Mouse (Mus musculus) central nervous system, embryonic 14 days (tissue): ENCODE data around the gene Ankrd35. TPM values are rescaled to one million over a fixed set of nuclear protein-coding genes. Genes with fewer than 3 reads are reported as not detected.

Source experiments
- polyA plus RNA-seq: library from polyadenylated mRNA; depleted of rRNA; stranded (reverse); fragments of >200 nt; gene quantifications from 2 replicates; pipeline ENCODE4 v1.2.3, GENCODE M21; 2012; rRNA removed

Ankrd35 gene
- polyA plus RNA-seq: 1.2 and 2.1 TPM in 2 replicates

DNA sequence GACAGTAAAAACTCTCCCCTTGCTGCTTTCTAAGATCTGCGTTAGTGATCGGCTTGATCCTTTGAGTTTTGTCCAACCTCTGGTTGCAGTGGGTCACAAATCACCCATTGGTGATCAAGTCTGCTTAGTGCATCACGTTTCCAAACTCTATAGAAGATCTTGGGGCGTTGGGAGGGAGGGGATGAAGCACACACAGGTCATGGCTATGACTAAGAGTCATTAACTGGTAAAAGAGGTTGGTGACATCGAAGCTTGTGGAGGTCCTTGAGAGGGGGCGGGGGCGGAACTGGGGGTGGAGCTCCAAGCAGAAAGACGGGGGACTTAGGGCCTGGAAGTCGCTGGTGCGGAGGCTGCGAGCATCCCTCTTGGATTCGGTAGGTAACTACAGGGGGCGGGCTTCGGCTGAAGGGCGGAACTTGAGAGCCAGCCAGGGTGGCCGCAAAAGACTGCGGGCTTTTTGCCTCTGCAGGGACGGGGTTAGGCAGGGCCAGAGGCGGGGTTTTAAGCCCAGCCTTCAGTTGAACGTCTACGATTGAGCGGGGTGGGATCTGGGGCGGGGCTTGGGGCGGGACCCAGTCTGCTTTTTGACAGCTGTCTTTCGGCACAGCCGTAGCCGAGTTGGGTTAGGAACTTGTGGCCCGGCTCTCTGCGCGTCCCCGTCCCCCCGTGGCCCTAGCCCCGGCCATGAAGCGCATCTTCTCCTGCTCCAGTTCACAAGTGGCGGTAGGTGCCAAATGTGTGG, at the start of gene Ankrd35:
Gene Ankrd35, plus strand, starts transcription at position 405 of the 742 bp plus-strand sequence.

GRCm38 (mm10) chr3:96629729-96630600, 40.0 kb upstream of the Ankrd35 start, which contains the start of gene Rbm8a:
Rbm8a (plus strand) TSS chr3:96629933.

DNA sequence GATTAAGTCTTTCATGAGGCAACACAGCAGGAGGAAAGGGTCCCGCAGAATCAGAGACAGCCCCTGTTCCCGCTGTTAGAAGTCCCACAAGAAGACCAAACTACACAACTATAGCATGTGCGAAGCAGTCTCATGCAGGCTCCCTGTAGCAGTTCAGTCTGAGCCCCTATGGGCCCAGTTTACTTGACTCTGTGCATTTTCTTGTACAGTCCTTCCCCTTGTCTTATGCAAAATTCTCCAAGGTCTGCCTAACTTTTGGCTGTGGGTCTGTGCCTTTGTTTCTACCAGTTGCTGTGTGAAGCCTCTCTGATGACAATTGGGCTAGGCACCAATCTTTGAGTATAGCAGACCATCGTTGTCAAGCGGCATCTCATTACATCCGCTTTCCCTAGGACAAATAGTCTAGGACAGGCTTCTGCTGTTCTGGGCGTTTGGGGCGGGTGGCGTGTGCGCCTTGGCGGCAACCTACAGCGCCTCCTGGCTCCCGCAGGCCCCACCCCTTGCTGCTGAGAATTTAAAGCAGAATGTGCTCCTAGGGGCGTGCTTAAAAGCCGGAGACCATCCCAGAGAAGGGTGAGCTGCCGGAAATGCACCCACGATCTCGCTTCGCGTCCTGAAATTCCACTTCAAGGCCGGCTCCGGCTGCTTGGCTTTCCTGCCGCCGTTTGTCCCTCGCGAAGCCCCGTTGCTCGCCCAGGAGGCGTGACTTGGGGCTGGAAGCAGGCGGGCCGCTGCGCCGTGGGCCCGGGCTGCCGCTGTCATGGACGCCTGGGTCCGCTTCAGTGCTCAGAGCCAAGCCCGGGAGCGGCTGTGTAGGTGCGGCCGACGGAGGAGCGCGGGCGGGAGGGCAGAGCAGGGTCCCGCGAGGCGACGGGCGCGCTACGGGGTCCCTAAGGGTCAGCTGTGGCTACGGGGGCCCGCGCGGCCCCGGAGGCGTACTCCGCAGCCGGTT, 34.7 kb upstream of the Ankrd35 start, which contains the start of the genes Pex11b and Gm42957:
Gene Pex11b, plus strand, starts transcription at position 449 of the 952 bp plus-strand sequence.
Gene Gm42957, plus strand, starts transcription at position 547 of the 952 bp plus-strand sequence.

DNA sequence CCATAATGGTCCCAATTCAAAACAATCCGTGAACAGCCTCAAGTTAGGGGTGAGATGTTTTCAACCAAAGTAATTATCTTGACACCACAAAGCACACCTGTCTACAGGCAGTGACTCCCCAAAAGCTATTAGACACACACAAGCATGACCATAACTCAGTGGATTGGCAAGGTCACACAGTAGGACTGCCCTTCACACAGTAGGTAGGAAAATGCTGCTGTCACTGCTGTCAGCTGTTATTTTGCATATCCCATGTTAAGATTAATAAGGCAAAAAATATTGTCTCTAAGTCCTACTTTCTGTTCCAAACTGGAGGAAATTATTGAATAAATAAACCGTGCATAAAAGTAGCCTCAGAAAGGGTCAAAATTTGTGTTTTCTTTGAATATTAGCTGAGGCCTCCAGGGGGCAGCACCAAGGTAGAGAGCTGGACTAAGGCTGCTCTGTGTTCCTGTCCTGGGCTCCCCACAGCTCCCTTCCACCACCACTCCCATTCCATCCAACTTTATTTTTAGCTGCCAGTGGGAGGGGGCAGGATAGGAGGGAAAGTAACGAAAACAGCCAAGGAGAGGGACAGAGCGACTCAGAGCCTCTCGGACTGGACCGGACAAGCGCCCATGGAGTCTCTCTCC, 24.8 kb upstream of the Ankrd35 start, which contains the start of gene Itga10:
Gene Itga10, plus strand, starts transcription at position 567 of the 632 bp plus-strand sequence.

DNA sequence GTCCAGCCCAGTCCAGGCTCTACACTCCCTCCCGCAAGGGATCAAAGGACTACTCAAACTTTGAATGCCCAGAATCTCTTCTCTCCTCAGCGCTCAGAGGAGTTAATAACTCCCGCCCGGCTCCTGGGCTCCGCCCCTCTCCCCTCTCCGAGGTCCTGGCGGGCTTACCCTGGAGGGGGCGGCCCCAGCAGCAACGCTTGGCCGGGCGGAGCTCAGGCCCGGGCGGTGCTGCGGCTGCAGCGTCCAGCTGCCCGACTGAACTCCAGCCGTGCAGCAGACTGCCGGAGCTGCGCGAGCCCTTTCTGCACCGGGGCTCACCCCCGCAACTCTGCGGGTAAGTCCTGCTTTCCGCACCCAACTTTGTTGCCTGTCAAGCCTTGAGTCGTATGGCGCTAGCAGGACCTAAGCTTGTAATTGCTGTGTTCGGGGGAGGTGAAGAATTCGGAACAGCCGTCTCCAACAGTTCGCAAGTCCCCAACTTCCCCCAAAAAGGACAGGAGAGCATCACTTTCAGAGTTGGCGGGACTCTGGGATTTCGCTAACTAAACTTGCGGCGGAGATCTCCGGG, 26.4 kb downstream of the Ankrd35 start, which contains the start of gene Pias3:
Gene Pias3, plus strand, starts transcription at position 187 of the 568 bp plus-strand sequence.

GRCm38 (mm10) chr3:96707903-96708683, 38.2 kb downstream of the Ankrd35 start, which contains the start of gene Nudt17:
Nudt17 (minus strand) TSS chr3:96708562.

DNA sequence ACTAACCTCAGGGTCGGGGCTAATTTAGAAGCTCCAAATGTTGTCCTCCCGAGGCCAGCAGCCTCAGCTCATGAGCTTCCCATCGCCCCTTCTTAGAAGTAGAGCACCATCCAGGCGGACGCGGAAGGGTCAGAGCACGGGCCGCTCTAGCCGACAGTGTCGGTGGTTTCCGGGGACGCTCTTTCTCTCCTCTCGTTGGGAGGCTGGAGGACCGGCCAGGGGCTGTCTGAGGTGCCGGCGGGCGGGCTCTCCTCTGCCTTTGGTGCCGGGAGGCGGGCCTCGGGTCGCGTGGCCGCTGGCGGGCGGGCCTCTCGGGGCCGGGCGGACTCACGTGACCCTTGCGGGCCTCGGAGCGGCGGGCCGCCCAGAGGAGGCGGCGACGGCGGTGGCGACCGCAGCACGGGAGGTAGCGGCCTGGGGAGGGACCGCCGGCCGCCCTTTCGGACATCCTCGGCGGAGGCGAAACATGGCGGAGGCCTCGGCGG, 57.5 kb downstream of the Ankrd35 start, which contains the start of the genes Polr3c and Rnf115:
Gene Polr3c, minus strand, starts transcription at position 286 of the 485 bp plus-strand sequence.
Gene Rnf115, plus strand, starts transcription at position 322 of the 485 bp plus-strand sequence.

Other genes starting within 250 kb of the Ankrd35 start
- gene BC107364, start 217.8 kb upstream of the Ankrd35 start, polyA plus RNA-seq: not detected in 2 replicates
- 0.33 and 4.1 TPM in 2 replicates for gene Hfe2, start 145.0 kb upstream of the Ankrd35 start, polyA plus RNA-seq
- 99.4 and 105 TPM in 2 replicates for gene Txnip, start 112.2 kb upstream of the Ankrd35 start, polyA plus RNA-seq
- gene Gm16253, start 93.1 kb upstream of the Ankrd35 start, polyA plus RNA-seq: not detected in 2 replicates
- 48.2 and 48.9 TPM in 2 replicates for gene Polr3gl, start 76.0 kb upstream of the Ankrd35 start, polyA plus RNA-seq
- 8.9 and 9.6 TPM in 2 replicates for gene Ankrd34a, start 73.5 kb upstream of the Ankrd35 start, polyA plus RNA-seq
- gene Lix1l, start 69.0 kb upstream of the Ankrd35 start, polyA plus RNA-seq: 85.4 and 88.5 TPM in 2 replicates
- 73.4 and 80.8 TPM in 2 replicates for gene Rbm8a, start 40.2 kb upstream of the Ankrd35 start, polyA plus RNA-seq
- gene Pex11b, start 34.8 kb upstream of the Ankrd35 start, polyA plus RNA-seq: 50.4 and 51.8 TPM in 2 replicates
- 0.26 and 0.40 TPM in 2 replicates for gene Gm42957, start 34.7 kb upstream of the Ankrd35 start, polyA plus RNA-seq
- 5.5 and 12.6 TPM in 2 replicates for gene Itga10, start 24.5 kb upstream of the Ankrd35 start, polyA plus RNA-seq
- 37.4 and 47.6 TPM in 2 replicates for gene Pias3, start 26.3 kb downstream of the Ankrd35 start, polyA plus RNA-seq
- 8.5 and 10.7 TPM in 2 replicates for gene Nudt17, start 38.4 kb downstream of the Ankrd35 start, polyA plus RNA-seq
- 45.5 and 49.0 TPM in 2 replicates for gene Polr3c, start 57.5 kb downstream of the Ankrd35 start, polyA plus RNA-seq
- gene Rnf115, start 57.5 kb downstream of the Ankrd35 start, polyA plus RNA-seq: 42.7 and 46.4 TPM in 2 replicates
- gene Pdzk1, start 159.2 kb downstream of the Ankrd35 start, polyA plus RNA-seq: 0.05 and 0.09 TPM in 2 replicates
- gene Cd160, start 159.2 kb downstream of the Ankrd35 start, polyA plus RNA-seq: 0.04 TPM in 1 of 2 replicates, not detected in the other
- 2.0 and 5.1 TPM in 2 replicates for gene Gja5, start 234.6 kb downstream of the Ankrd35 start, polyA plus RNA-seq
- 14.4 and 15.5 TPM in 2 replicates for gene Gpr89, start 235.2 kb downstream of the Ankrd35 start, polyA plus RNA-seq